Mouse (Mus musculus) heart, postnatal 14 days (tissue): ENCODE results near the gene Hipk2. TPM values are rescaled to one million over a fixed set of nuclear protein-coding genes. Genes with fewer than 3 reads are reported as not detected.

ENCODE experiments used
- DNase-seq, 2 experiments: peaks; one replicate each; pipeline ENCODE4 v3.0.0; 2021 to 2022
- intact Hi-C: fragments of 180-260 bp; cut with DNase I; formaldehyde crosslinking; loops from one replicate; pipeline ENCODE4 v1.15.1; 2025
- total RNA-seq, 2 experiments: library from RNA; stranded (reverse); gene quantifications; 2 replicates each; pipeline ENCODE4 v1.2.3; 2021

The Hipk2 gene
- total RNA-seq, 2 experiments from 2014 or later, result 88.5 to 88.9 TPM

DNA sequence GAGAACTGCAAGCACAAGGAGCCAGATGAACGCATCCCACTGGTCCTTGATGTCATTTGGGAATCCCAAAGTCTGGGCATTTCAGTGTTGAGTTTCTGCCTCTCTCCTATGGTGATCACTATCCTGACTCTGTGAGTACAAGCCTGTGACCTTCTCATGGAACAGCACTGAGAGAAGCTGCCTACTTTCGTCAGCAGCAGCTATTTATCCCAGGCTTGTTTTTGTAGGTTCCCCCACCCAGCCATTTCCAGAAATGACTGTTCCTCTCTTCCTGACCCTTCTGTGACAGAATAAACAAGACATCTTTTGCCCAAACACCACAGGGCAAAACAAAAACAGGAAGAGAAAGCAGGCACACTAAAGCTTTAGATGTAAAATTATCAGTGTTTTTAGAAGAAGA, 70.4 kb downstream of the Hipk2 start:
- intact Hi-C loops, result no loop called here
- DNase-seq, result no peak

DNA sequence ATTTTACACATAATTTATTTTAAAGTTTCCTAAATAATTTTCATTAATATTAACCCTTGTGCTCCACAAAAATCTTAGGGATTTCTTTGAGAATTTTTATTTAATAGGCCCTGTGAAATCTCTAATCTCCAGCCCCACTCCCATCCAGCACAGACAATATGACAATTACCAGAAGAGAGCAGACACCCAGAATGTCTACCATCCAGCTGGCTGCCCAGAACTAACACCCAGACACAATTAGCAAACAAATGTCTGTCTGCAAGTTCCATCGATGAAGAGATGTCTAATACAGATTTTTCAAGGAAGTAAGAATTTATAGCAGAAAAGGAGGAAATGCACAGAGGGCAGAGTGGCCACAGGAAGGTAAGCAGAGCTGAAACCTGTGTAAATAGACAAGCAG, 74.7 kb downstream of the Hipk2 start:
- intact Hi-C loops, result no loop called here
- DNase-seq, result no peak

DNA sequence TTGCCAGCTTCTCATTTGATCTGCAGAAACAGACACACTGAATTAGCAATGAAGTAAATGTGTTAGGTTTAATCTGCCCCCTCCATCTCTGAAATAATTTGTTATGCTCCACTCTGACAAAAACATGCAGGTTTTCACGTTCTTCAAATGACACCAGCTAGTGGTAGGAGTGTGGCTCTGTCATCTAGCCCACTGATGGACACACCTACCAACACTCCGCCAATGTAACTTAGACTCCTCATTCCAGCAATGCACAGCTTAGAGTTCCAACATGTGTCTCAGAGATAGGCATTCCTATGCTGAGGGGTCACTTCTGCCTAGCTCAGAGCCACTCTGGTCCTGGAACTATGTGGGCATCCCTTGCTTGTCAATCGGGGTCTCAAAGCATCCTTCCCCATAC, 78.4 kb downstream of the Hipk2 start:
- intact Hi-C loops, result no loop called here
- DNase-seq, result no peak

DNA sequence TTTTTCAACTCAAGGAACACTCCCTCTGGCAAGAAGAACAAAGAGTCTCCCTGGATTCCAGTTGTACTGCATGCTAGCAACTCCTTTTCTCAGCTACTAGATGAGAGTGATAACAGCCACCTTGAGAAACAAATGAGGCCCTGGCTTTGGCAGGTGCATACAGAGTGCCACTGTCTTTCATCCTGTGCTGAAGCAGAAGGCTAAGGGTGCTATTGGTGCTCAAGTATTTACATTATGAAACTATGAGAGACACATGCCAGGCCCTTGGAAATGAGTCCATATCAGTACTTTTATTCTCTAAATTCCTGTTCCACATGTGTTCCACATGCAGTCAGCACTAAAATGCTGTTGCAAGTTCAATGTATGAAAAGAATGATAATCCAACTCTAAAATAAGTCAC, 79.0 kb downstream of the Hipk2 start:
- intact Hi-C loops, result no loop called here
- DNase-seq, result no peak

DNA sequence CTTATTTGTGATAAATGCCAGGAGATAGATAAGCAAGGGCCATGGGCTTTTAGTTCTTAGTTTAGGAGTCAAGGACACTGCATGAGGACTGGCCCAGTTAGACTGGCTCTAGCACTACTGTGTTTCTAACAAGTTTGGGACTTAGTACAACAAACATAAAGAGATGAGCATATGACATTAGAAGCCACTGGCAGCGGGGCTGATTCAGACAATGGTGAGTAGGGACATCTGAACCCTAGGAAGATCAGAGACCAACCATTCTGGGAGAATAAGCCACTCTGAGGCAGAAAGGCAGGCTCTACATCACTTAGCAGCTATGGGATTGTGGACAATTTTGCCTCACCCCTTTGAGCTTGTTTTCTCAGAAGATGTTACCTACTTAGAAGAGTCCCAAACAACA, 79.6 kb downstream of the Hipk2 start:
- intact Hi-C loops, result no loop called here
- no peak for DNase-seq

DNA sequence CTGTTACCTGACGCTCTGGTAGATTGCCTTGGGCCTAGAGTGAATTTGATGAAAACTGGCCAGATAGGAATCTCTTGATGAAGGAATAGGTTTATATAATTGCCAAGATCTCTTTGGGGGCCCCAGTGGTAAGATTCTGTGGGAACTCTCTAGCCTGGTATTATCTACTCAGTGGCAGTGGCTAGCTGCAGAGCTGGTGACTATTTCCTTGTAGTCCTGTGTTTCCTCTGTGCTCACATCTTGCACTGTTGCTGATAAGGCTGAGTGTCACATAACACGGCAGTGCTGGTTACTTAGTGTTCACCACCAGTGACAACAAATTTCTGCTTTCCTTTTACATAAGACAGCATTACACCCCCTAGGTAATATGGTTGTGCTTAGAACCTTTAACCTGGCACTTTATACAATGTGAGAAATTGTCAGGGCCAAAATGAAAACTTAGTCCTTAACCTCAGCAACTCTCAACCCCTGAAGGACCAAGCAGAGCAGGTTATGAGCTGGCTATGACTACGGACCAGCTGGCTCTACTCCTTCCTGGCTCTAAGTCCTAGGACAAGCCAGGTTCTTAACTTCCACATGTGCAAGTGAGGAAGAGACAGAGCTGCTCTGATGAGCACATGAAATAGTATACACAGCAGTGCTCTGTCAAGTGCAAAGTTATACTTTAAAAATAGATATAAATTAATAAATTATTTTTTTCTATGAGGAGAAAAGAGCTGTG, 80.7 kb downstream of the Hipk2 start:
- intact Hi-C loops, result no loop called here
- DNase-seq, result no peak

DNA sequence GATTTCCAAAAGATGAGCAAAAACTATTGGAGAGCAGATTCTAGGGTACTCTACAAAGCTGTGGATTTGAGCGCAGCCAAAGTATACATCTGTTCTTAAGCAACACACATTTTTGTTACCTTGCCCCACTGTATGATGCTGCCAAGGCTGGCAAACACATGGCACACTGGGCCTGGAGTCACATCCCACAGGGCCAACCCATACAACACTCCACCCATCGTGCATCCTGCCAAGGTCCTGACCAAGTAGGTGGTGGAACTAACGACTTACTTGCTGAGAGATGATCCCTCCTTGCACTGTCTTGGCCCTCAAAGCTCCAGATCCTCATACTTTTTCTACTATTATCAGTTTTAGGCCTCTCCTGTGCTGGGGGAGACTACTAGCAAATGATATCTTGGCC, 83.0 kb downstream of the Hipk2 start:
- no peak for DNase-seq
- intact Hi-C loops, result no loop called here

DNA sequence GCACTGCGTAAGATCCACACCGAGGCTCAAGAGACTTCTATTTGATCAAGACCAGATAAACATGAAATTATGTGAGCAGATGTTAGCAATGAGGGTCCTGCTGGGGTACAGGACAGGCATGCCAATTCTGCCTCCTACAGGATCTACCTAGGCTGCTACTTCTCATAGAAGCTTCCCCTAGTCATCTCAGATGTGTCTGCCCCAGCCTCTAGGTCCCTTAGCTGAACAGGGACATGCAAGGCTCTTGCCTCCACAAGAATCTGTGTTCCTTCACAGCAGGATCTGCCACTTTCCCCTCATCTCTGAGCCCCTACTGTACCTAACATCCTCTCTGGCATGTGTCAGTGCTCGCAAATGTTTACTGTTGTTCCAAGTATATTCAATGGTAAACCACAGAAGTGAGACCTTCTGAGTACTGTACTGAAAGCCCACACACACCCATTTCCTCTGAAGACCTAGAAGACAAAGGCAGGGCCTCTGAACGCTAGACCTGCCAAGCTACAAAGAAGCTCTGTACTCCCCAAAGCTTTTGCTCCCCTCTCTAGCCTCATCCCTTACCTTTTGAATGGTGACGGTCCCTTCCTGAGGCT, 86.6 kb downstream of the Hipk2 start:
- DNase-seq, result no peak
- intact Hi-C loops, result no loop called here

DNA sequence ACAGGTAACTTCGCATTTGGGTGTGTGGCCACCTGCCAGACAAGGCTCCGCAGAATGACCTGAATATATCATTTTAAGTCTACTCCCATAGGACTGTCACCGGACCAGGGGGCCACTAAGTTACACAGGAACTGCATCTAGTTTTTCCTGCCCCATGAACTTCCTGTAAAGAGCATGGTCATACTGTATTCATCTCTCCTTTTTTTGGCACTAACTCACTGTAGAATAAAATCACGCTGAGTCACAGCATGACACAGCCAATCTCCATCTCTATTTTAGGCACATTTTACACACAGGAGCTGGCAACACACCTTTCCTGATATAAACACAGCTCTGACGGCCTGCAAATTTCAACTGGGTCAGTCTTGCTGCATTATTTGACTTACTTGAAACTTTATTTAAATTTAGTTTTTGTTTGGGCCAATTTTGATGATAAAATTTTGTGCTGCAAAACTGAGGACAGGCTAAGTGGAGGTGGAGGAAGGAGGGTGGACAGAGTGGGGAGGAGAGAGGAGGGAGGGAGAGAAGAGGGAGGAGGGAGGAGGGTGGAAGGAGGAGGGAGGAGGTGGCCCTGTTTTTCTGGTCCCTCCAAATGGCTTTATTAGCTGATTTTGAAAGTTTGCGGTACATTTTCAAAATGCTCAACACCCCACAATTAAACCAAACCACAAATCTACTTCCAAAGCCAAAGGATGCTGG, 88.0 kb downstream of the Hipk2 start:
- DNase-seq, result no peak
- intact Hi-C loops, result no loop called here

DNA sequence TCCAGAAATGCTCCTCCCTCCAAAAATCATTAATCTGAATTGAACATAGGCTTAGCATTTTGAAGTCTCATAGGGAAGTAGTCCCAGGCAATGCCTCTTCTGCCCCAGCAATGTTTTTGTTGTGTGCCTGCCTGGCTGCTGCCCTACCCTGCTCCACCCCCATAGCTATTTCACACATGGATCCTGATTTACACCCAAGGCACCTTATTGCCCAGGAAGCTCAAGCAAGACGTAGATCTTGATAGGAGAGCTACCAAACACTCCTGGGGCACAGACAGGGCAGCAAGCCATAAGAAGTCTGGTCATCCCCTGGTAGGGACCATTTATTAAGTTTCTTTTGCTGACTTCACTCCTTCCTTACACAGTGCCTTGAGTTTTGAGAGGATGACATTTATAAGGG, 88.8 kb downstream of the Hipk2 start:
- intact Hi-C loops, result no loop called here
- DNase-seq, result no peak

DNA sequence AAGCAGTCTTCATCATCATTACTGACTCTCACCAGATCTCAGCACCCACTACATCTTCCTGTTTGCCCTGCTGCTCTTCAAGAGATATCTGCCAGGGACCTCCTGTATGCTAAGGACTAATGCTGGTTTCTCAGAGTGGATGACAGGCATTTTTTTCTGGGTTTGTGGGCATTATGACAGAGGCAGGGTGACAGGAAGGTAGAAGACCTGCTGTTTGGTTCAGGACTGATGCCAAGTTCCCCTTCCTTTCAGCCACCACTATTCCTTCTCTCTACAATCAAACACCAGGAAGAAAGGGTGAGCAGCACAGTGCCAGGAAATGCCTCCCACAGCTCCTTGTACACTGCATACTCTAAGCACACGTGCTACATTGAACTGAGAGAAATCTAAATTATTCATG, 90.2 kb downstream of the Hipk2 start:
- intact Hi-C loops, result no loop called here
- no peak for DNase-seq

DNA sequence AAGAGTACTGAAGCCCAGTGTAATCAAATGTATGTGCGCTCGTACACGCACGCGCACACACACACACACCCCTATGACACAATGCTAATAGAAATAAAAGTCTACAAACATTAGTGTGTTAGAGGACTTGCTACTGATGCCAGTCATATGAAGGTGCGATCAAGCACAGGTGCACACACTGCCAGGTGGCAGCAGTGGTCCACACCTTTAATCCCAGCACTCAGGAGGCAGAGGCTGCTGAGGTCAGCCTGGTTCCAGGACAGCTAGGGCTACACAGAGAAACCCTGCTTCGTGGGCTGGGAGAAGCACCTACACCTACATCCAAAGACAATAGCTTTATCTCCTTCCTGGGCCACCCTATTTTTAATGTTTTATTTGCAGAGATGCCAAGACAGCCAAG, 96.6 kb downstream of the Hipk2 start:
- no peak for DNase-seq
- intact Hi-C loops, result no loop called here

DNA sequence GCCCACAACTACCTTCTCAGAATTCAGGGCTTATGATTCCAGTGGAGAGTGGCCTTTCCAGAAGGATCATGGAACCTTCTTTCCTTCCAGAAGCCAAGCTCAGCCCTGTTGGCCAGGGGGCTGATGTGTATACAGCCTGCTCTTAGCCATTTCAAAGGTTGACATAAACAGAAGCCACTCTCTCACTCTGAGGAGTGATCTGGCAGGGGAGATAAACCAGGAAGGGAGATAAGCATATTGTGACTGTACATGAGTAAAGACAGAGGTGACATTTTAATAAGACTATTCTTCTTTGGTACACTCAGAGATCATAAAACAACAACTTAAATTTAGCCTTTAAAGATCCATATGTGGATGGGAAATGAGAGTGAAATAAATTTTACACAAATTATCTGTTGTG, 97.1 kb downstream of the Hipk2 start:
- intact Hi-C loops, result no loop called here

DNA sequence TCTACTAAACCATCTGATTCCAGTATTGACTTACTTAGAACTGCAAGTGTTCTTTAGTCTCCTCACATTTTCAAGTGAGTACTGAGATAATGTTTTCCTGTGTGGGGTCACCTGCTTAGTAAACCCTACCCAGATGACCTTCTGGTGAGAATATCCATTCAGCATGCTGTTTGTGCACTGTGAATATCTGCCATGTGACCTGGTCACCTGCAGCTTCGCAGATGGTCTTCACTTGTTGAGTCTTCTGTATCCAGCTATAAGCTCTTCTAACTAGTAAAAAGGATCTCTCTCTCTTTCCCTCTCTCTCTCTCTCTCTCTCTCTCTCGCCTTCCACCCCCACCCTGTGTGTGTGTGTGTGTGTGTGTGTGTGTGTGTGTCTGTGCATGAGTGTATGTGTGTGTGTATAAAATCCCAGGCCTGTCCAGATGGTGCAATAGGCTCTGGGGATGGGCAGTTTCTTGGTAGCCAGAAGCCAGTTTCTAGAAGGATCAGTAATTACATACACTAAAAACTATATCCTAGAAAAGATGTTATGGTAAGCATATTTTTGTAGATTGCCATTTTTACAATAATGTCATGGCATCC, 99.9 kb downstream of the Hipk2 start:
- intact Hi-C loops, result no loop called here
- DNase-seq, result no peak

More for the DNA sequence above, 97.1 kb downstream of the Hipk2 start:
- no peak for DNase-seq

DNA sequence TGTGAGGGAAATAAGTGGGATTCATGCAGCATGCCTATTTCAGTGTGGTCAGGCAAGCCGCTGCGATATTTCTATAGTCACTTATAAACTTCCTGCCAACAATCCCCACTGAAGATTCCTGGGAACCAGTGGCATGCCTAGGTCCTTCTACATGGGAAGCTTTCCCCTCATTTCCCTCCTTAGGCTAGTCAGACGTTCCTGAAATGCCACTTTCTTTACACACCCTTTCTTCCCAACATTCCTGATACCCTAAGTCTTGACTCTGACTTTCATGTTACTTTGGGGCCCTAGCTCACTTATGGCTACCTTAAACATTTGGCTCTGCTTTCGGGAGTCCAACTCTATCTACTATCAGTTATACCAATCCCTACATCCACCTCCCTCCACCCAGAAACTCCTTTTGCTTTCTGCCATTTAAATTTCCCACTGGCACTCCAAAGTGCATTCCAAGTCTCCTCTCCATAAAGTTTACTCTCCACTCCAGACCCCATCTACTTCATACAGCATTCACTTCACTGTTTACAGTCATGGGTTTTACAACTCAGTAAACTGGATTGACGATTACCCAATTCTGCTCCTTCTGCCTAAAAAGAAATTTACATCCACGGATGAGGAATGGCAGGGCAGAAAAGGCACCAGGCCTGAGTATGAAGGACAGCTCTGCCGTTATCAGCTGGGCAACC, 103.0 kb downstream of the Hipk2 start:
- DNase-seq, result no peak
- intact Hi-C loops, result no loop called here

DNA sequence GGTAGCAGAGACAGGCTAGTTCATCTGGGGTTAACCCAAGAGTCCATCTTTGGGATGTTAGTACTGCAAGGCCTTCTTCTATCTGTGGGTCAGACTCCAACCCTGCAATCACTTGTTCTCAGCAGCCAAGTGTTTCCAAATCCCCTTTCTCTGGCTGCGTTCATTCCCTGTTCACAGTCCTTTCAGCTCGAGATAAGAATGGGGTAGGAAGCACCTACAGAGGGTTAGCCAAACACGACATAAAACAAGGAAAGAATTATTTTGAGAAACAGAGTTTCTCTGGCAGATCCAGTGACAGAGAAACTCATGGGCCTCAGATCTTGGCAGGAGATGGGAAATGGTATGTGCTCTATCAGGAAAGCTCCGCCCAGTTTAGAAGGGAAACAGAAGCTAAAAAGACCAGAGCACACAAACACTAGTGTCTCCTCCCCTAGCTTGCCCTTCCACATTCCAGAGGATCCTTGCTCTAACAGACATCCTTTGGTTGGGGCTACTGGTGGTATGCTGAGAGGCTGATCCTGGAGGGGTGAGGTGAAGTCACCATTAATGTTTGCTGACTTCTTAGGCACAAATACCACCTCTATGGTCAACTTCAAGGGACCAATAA, 104.8 kb downstream of the Hipk2 start:
- intact Hi-C loops, result no loop called here
- DNase-seq, result no peak

DNA sequence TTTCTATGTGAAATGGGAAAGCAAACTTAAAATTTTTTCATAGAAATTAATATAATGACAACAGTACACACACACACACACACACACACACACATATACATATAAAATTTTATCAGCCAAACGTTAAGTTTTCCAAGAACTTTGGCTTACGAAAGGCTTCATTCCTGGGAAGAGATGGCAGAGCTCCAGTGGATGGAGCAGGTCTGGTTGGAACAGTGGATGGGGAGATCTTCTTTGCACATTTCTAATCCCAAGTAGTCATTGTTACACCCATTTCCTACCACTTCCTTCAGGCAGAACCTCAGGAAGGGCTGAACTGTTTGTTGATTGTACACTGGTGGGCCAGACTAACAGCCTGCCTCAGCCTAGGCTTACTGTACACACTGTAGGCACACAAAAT, 106.3 kb downstream of the Hipk2 start:
- DNase-seq, result no peak
- intact Hi-C loops, result no loop called here

DNA sequence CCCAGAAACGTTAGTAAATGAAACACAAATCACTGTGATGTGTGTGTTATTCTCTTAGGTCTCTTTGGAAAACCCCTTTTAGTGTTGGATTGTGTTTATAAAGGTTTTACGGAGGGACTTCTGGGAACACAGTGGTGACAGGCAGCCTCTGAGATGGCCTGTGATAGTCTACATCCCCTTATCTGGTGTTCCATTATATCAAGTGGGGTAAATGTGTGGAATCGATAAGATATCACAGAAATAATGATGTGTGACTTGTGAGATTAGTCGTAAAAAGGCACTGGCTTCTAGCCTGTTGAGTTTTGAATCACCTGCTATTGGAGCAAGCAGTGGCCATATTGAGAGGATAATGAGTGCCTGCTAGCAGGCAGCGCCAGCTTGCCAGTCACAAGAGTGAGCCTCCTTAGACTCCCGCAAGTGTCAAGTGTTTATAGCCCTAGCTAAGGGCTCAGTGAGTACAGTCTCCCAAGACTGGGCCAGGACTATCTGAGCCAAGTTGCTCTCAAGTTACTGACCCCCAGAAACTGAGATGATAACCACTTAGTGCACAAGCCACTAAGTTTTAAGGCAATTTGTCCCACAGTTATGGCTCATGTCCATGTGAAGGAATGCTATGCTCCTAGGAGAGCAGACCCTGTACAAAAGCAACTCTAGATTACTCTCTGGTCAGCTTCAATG, 113.2 kb downstream of the Hipk2 start:
- no peak for DNase-seq
- intact Hi-C loops, result no loop called here

DNA sequence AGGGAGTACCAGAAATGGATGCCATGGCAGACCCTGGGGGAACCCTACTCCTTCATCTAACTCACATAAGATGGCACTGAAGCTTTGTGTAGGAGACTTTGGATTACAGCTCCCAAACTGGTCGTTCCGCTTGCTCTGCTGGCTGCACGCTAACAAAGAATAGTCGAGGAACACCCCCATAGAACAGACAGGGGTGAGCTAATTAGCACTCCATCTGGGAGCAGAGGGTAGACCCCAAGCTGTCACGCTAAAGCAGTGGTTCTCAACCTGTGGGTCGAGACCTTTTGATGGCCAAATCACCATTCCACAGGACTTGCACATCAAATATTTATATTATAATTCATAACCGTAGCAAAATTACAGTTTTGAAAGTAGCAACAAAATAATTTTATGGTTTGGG, 114.0 kb downstream of the Hipk2 start:
- no peak for DNase-seq
- intact Hi-C loops, result no loop called here
